Mouse (Mus musculus): ENCODE results near the gene Xiap.
A peak's percentile ranks its signal among the peaks of the same experiment; 100 is the strongest.
"Not testable (repeated sequence)": the region's sequence is repeated elsewhere in the genome, so short reads cannot be mapped to it uniquely, and the experiment has no call there.

Gene Xiap

DNA sequence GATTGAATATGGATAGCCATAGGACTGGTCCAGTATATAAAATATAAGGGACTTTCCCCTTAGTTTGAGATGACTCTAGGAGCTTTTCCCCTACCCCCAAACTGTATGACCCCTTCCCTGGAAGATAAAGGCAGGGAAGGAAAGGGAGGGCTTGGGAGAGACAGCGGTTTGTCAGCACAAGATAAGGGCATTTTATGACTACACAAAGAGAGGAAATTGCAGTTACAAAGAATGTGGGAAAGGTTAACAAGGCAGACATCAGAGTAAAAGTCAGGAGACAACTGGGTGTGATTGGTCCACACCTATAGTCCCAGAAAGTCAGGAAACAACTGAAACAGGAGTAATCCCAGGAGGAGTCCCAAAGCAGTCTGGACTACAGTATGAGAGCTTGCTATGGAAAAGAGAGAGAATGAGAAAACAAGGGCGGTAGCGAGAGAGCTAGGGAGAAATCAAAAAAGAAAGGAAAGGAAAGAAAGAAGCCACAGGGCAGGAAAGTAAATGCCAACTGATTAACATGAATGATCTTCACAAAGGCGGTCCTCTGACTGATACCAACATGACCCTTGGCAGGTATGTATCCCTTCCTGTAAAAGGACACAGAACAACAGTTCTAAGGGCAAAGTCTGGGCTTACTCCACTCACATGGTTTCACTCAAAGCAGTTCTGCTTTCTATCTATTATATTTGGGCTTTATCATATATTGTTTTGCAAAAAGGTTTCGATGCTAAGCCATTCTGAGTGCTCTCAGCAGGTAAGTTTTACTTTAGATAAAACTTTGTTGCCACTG is at the start of gene Xiap:
Xiap (plus strand) TSS at position 398 of the 787 bp plus-strand sequence.
- DNase-seq = no peak

DNA sequence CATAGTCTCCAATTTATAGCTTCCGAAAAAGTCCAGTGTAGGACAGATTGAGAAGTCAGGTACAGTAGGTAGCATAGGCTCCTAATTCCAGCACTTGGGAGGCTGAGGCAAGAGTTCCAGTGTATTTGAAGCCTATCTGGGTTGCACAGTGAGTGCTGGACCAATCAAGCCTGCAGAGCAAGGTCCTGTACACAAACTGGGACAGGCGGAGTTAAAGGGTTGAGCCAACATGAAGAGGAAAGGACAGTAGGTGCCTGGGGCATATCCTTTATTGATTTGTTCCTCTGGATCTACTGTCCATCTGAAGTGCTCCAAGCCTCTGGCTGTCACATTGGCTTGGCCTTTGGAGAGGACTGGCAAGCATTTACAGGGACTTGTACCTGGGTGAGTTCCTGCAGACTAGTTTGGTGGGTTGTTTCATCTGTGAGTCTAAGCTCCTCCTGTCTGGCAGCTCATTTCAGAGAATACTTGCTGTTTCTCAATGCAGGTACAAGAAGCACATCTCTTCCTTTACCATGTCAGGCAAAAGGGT is 46.7 kb upstream of the Xiap start:
- DNase-seq = no peak

DNA sequence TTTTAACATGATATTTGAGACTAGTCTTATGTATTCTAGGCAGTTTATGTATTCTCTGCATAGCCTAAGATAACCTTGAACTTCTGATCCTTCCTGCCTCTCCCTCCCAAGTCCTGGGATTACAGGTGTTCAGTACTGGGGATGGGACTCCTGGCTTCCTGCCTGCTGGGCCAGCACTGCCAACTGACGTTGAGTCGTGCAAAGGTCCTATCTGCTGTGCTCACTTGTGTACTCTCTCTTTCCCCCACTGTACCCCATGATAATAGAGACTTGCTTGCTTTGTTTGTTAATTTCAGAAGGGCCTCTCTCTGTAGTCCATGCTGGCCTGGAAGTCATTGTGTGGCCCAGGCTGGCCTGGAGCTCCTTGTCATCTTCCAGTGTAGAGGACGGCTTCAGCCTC is 45.7 kb upstream of the Xiap start:
- DNase-seq = no peak

DNA sequence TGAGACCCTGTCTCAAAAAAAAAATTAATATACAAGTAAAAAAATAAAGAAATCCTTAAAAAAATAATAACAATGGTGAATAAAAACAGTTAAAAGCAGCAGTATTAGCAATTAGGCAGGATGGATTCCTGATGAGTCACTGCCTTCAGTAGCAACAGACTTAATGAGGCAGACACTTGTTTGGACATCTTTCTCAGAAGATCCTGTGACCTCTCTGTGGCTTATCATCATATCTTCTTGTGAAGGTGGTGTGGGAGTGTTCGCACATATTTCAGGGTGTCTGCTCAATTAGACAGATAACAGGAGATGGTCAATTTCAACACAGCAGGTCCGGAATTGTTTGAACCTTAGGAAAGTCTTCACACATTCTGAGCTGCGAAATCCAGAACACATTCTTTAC is 45.0 kb upstream of the Xiap start:
- DNase-seq = no peak

DNA sequence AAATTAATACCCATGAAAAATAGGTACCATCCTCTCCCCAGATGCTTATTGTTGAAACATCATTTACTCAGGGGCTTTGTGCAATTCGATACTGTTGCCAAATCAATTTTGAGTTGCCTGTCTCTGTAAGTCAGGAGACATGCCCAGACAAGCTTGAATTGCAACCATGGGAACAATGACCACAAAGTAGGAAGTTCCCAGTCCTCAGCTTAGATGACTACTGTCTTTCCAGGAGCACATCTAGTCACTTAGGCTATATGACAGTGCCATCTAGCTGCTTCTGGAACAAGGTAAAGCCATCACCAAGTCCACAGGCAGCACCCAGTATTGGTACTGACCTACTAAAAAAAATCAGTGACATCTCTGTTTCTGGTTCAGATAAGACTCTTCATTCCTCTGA is 41.4 kb upstream of the Xiap start:
- no peak for DNase-seq

DNA sequence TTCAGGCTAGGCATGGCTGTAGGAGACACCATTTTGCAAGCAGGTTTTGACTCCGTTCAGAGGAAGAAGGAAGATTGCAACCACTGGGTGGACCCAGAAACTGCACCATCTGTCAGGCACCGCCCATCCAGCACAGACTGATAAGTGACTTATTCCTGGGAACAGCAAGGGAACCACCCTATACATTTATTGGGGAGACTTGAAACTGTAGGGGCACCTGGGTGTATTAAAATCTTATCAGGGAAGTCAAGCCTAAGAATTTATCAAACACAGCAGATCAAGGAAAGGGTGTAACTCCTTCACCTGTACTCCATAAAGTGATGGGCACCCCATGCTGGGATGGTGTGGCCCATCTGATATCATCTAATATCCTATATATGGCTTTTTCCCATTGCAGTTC is 40.0 kb upstream of the Xiap start:
- DNase-seq = no peak

DNA sequence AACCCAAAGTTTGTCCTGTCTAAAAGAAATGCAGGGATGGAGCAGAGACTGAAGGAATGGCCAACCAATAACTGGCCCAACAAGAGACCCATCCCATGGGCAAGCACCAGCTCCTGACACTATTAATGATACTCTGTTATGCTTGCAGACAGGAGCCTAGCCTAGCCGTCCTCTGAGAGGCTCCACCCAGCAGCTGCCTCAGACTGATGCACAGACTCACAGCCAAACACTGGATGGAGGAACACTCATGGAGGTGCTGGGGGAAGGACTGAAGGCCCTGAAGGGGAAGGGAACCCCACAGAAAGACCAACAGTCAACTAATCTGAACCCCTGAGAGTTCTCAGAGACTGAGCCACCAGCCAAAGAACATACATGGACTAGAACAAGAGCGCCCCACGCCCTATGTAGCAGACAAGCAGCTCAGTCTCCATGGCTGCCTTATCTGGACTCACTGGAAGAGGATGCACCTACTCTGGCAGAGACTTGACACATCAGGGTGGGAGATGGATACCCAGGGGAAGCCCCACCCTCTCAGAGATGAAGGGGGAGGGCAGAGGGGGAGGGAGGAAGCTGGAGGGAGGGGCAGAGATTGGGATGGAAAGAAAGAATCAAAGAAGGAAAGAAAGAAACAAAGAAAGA is 33.6 kb upstream of the Xiap start:
- not testable (repeated sequence) for DNase-seq

DNA sequence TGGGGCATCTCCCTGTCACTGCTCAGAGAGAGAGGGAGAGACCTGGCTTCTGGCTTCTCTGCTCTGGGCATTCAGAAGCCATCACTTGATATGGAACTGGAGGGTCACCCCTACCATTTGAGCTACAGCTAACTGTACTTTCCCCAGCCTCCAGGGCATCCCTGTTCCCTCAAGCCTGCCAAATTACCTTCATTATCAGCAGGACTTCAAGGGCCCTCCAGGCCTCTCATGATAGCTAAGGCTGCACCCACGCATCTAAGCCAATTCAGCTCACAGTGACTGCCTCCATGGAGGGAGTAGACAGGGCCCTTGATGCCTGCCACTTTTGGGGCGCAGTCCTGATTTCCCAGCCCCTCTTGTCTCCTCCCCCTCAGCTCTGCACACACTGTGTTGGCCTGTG is 32.5 kb upstream of the Xiap start:
- DNase-seq = not testable (repeated sequence)

DNA sequence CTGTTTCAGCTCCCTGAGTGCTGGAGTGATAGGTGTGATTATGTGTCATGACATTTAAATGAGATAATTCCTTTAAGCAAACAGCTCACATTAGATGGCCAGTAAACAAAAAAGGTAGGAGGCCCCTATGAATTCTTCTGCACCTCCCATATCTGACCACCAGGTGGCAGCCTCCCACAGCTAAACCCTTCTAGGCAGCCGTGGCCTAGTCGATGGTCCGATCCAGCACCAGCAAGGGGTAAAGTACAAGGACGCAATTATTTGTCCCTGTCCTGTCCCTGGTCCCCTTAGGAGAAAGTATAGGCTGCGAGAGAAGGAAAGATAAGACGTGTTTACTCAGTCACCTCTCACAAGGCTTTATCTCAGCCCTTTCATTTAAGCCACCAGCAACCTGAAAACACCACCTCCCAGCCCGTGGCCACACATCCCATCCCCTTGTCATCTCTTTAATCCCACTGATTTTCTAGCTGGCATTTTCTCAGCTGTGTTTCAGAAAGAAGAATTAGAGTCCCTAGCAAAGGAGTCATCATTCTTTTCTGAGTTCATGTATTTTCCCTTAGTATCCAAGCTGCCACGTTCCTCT is 26.3 kb upstream of the Xiap start:
- DNase-seq = peak; percentile 62 to 79

DNA sequence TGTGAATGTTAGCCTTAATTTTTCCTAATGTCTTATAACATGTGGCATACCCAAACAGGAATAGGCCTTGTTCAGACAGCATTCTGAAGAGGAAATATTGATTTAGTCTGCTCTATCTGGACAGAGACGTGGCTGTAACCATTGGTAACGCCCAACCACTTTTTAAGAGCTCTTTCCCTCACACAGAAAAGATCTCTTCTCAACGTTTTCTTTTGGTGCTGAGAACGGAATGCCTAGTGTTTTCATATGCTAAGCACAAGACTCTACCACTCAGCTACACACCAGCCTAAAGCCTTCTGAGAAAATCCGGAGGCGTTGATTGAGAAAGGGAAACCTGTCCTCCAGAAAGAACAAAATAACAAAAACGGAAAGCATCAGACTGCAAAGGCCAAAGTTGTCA is 25.6 kb upstream of the Xiap start:
- no peak for DNase-seq

DNA sequence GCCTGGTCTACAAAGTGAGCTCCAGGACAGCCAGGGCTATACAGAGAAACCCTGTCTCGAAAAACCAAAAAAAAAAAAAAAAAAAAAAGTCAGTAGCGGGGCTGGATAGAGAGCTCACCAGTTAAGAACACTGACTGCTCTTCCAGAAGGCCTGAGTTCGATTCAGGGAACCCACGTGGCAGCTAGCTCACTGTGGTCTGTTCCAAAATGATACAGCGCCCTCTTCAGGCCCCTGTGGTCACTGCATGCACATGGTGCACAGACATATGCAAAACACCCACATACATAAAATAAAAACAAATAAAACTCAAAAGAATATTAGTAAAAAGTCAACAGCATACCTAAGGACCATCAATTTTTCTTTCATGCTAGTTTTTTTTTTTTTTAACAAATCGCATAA is 20.0 kb upstream of the Xiap start:
- no peak for DNase-seq

DNA sequence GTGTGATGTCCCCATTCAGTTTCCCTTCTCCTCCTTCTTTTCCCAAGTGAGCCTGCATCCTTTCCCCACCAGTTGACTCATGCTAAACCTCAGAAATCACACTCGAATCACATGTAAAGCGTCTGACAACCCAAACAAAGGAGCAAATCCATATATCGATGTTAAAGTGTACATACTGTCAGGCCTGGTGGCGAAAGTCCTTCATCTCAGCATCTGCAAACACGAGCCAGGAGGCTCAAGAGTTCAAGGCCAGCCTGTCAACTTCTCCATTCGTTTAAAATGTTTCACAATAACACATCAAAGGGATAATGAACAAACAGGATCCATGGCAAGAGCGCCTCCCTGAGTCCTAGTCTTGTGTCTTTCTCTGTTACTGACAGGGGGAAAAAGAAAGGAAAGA is 14.5 kb upstream of the Xiap start:
- no peak for DNase-seq

DNA sequence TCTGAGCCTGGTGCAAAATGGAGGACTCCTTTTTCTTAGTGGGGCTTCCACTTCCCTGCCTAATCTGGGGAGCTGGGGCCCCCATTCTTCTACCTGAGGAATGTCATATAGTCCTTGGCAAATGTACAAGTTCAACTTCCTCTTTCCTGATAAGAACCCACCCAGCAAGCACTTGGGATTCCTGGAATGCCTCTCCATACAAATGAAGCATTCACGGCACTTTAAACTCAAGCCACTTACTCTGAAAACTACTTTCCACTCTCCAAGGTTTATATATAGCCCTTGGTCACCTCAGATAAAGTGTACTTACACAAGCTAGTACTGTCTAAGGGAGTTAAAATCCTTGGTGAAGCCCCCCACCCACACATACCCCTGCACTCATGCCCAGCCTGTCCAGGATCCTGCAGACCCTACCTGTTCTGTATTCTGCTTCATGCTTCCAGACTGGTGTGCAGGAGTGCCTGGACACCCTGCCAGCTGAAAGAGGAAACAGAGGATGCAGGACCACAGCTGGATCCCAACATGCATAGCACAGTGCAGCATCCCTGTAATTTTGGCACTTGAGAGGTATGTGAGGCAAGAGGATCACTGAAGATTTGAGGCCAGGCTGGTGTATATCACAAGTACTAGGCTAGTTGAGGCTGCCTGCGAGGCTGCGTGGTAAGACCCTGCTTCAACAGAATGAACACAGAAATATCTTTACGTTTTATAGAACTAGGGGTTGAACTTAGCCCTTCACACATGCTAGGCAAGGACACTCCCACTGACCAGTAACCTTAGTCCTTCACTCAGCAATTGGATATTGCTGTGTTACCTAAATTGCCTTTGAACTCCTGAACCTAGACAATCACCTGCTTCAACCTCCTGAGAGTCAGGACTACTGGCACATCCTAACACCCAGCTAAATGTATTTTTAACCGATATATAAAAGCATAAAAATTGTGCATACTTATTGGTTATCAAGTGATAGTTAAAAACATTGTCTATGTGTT is 8.5 kb upstream of the Xiap start:
- no peak for DNase-seq

DNA sequence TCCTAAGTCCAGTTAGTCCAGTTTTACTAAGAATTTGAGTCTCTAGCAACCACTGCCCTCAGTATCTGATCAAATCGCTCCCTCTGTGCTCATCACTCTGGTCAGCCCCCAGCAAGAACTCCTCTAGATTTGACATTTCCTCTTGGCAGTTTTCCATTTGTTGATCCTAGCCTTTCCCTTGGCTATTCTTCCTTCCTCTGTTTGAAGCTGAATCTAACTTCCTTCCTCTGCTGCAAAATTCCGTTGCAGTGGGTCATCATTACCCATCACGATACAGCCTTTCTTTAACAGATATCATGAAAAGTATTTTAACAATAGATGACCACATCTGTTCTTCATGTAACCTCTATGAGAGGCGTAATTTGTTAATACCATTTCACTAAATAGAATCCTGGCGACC is 2.5 kb upstream of the Xiap start:
- DNase-seq = peak in 1 of 2 experiments; percentile 23

DNA sequence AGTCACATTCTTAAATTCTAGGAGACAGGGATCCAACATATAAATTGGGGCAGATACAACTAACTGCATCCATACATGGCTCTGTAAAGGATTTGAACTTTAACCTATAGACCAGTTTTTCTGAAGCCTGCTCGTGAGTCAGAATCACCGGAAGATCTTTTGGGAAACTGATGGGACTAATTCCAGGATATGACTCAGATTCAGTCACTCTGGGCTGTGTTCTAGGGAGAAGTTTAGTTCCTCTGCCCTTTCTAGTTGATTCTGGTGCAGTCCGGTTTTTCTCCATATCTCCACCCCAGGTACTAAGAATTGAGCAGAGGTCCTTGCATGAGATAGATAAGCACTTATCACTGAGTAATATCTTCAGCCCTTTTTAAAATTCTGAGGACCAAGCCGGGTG is 1.6 kb upstream of the Xiap start:
- DNase-seq = no peak

DNA sequence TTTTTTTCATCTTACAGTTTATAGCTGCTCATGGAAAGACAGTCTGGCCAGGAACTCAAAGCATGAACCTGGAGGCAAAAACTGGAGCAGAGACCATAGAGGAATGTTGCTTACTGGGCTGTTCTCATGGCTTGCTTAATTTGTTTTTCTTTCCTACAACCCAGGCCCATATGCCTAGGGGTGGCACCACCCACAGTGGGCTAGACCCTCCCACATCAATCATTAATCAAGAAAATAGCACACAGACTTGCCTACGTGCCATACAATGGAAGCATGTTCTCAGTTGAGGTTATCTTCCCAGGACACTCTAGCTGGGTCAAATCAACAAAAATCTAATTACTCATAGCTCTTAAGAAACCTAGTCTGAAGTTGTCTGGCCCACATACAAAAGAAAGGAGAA is 4.1 kb downstream of the Xiap start:
- peak; percentile 13 to 18 for DNase-seq

DNA sequence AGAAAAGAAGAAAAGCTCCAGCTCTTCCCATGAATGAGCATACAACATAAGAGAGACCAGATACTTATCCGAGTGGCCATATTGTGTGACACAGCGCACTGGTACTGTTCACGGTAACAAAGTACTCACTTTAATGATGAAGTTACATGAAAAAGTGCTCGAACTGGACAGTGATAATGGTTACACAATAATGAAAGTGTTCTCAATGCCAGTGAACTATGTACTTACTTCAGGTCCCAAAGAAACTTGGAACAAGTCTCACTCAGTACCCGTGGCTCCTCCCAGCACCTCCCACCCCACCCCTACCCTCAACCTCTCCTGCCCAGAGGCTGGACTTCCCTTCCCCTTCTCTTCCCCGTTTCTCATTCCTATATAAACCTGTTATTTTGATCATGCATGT is 5.6 kb downstream of the Xiap start:
- peak in 1 of 2 experiments; percentile 16 for DNase-seq

DNA sequence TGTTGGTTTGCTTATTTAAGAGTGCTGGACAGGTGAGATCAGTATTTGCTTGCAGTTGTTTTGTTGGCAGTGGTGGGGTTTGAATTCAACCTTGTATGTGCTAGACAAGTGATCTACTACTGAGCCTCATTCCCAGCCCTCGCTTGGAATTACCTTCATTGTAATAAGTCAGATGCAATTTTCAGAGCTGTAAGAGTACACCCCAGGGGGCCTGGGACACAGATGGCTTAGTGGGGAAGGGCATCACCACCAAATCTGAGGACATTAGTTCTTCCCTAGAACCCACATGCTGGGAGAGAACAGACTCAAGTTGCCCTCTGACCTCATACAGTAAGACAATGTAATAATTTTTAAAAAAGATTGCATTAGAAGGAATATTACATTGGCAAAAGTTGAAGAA is 7.3 kb downstream of the Xiap start:
- no peak for DNase-seq

DNA sequence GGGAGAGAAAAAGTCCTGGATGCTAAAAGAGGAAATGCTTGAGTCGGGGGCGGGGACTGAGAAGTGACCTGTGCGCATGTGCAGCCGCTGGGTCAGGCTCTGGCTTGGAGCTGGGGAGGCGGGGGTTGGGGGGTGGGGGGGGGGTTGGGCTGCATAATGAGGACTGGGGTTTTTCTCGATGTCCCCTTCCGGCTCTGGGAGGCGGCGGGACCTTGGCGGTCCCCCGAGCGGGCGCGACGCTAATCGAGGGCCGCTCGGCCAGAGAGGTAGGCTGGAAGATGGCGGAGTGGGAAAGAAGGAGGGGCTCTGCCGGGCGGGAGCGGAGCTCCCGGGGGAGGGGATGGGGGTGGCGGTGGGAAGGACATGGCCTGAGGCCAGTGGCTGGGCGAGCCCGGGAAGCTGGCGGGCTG is 8.3 kb downstream of the Xiap start:
- peak; percentile 68 to 78 for DNase-seq

DNA sequence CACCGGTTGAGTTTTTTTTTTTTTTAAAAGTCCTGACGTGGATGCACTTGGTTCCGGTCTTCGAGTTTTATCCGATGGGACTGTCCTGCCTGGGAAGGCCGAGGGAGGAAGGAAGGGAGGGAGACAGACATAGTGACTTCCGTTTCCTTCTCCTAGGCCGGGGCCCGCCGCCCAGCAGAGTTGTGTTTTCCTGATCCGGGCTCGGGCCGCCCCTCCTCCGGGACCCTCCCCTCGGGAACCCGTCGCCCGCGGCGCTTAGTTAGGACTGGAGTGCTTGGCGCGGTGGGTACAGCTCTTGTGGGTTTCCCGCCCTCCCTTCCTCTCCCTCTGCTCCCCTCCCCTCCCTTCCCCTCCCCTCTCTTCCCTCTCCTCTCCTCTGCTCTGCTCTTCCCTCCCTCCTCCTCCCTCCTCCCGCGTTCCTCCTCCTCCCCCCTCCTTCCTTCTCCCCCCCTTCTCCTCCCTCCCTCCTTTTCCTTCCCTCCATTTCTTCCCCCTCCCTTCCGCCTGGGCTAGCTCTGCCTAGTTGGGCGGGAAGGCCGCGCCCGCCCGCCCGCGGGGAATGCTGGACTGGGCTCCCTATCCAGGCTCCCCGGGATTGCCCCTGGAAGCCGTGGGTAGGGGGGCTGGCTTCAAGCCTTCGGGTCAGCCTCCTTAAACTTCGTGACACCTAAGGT is 8.9 kb downstream of the Xiap start:
- DNase-seq = peak; percentile 79 to 87

DNA sequence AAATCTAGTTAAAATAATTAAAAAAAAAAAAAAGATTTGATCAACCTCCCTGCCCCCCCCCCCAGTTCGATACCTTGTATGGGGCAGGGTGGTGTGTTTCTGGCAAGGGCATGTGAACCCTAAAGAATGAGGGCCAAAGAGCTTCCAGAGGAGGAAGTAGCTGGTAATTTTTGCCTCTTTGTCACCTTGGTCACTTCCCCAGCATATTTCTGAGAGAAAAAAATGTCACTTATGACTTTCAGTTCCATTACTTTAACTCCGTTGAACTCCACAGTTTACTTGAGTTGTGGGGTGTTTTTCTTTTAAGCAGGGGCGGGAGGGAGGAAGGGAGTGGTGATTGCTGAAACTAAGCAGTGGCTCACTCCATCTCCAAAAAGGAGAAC is 9.4 kb downstream of the Xiap start:
- peak in 1 of 2 experiments; percentile 14 for DNase-seq

DNA sequence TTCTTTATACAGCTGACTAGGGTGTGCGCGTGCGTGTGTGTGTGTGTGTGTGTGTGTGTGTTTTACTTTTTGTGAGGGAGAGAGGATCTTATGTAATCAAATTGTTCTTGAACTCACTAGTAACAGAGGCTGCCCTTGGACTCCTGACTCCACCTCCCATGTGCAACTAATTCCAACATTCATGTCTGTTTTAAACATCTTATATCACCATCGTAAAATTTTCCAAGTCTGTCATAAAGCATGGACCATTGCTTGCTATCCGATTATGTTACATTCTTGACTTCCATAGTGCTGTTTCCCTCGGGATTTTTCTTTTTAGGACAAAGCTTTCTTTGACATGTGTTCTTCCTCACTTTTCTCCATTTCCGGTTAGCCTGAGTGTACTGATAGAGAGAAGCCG is 28.3 kb downstream of the Xiap start:
- DNase-seq = no peak
